Mouse (Mus musculus) liver, embryonic 14.5 days (tissue): ENCODE results near the gene Ier2.

Experiments used
- CTCF ChIP-seq: IDR thresholded peaks from 2 replicates; pipeline ENCODE4 v1.5.1; 2016; ENCODE audit warnings: antibody characterized with exemption, low read depth, control low read depth
- EP300 ChIP-seq: IDR thresholded peaks from 2 replicates; pipeline ENCODE4 v1.6.1; 2016; ENCODE audit warnings: antibody characterized with exemption, low read depth

GRCm38 (mm10) chr8:84684537-84684936 is 21.9 kb upstream of the Ier2 start:
- TF ChIP-seq CTCF (no peak), EP300 (no peak)
